Mouse (Mus musculus): ENCODE data around the gene Setd5. TPM values are rescaled to one million over a fixed set of nuclear protein-coding genes. Genes with fewer than 3 reads are reported as not detected.

Gene Setd5
- polyA plus RNA-seq, 2 experiments: 11.8 to 14.1 TPM

DNA sequence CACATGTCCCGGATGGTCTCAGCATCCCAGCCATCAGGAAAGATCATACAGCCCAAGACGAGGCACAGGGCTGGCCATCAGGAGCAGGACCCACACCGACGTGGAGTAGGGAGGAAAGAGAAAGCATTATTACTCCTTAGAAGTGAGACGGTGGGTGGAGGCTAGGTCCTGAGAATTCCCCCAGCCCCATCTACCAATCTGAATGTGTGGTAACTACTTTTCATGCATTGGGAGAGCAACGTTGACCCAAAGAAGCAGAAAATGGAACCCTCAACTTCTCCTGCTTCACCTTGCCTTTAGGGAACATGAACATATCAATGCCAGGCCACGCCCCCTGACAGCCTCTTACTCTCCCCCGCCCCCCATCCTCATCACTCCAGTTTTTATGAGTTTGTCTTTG, 99.4 kb downstream of the Setd5 start:
- H3K27ac ChIP-seq: no peak overlapping the region
- H3K27me3 ChIP-seq (ENCODE audit: control insufficient read depth, insufficient read depth, low read length): no peaks in the 10 kb centered on the region
- H3K4me1 ChIP-seq (replicated peaks; ENCODE audit: control insufficient read depth in 2 of 2, insufficient read depth in 2 of 2, low read length in 1 of 2): no peaks in the 10 kb centered on the region
- no peak overlapping the region for H3K9ac ChIP-seq (replicated peaks)
- 70% methylated on average over 8 of the region's 8 CpGs for WGBS (ENCODE audit: insufficient replicate concordance)
- TF ChIP-seq EP300 (IDR thresholded peaks at IDR 0.05; ENCODE audit: low read depth) (no peak), CTCF (IDR thresholded peaks at IDR 0.05; ENCODE audit: low read depth) (no peak)
- no peak overlapping the region for H3K4me3 ChIP-seq (ENCODE audit: insufficient read depth in 1 of 2, low read depth in 2 of 2, low read length in 2 of 2)
- no peaks in the 10 kb centered on the region for H3K36me3 ChIP-seq (replicated peaks; ENCODE audit: control insufficient read depth, insufficient read depth, low read depth)
- ATAC-seq (ENCODE audit: insufficient read depth): no peak
- no peak overlapping the region for H3K4me2 ChIP-seq (ENCODE audit: low read depth)
- DNase-seq (ENCODE audit: low read depth in 3 of 3, low spot score in 3 of 3): no peak
- H3K9me3 ChIP-seq (ENCODE audit: control insufficient read depth, low read length): no peaks in the 10 kb centered on the region

DNA sequence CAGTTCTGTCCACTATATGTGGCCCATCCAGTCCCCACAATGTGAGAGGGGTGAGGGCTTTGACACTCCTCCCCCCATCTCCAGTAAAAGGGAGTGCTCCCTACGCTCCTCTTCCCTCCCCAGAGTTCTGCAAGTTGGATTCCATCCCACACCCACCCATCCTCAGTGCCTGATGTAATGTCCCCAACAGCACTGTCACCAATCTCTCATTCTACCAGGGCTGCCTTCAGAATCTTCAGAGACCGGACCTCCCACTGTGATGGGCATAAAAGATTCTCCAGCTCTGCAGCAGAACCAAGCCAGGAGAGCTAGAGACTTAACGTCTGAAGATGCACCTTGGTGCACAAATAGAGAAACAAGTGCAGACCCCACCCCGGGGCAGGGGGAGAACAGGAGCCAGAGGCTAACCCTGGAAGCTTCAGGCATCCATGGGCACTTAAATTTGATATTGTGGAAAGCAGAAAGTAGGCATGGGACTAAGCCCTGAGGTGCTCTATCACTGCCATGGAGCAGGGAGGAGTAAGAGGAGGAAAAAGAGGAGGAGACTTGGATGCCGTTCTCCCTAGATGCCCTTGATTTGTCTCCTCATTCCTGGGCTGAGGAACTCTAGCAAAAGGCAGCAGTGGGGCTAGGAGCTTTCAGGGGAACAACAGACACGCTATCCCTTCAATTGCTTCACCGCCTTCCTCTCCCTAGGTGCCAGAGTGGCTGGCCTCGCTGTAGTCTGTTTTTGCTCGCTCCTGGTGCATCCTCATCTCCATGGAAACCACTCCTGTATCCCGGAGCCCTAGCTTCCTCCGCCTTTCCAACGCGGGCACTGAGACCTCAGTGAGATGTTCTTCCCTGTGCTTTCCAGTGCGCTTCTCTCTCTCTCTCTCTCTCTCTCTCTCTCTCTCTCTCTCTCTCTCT, 101.4 kb downstream of the Setd5 start:
- Histone ChIP-seq H3K4me3 (ENCODE audit: insufficient read depth in 1 of 2, low read depth in 2 of 2, low read length in 2 of 2) (no peak overlapping the region), H3K27ac (no peak overlapping the region), H3K9me3 (ENCODE audit: control insufficient read depth, low read length) (no peaks in the 10 kb centered on the region), H3K27me3 (ENCODE audit: control insufficient read depth, insufficient read depth, low read length) (no peaks in the 10 kb centered on the region), H3K9ac (replicated peaks) (no peak overlapping the region), H3K36me3 (replicated peaks; ENCODE audit: control insufficient read depth, insufficient read depth, low read depth) (no peaks in the 10 kb centered on the region), H3K4me1 (replicated peaks; ENCODE audit: control insufficient read depth in 2 of 2, insufficient read depth in 2 of 2, low read length in 1 of 2) (no peaks in the 10 kb centered on the region), H3K4me2 (ENCODE audit: low read depth) (no peak overlapping the region)
- TF ChIP-seq CTCF (IDR thresholded peaks at IDR 0.05; ENCODE audit: low read depth): no peak
- no peak for TF ChIP-seq EP300 (IDR thresholded peaks at IDR 0.05; ENCODE audit: low read depth)
- 19% methylated on average over 14 of the region's 14 CpGs for WGBS (ENCODE audit: insufficient replicate concordance)
- DNase-seq (ENCODE audit: low read depth in 3 of 3, low spot score in 3 of 3): no peak
- ATAC-seq (ENCODE audit: insufficient read depth): no peak

DNA sequence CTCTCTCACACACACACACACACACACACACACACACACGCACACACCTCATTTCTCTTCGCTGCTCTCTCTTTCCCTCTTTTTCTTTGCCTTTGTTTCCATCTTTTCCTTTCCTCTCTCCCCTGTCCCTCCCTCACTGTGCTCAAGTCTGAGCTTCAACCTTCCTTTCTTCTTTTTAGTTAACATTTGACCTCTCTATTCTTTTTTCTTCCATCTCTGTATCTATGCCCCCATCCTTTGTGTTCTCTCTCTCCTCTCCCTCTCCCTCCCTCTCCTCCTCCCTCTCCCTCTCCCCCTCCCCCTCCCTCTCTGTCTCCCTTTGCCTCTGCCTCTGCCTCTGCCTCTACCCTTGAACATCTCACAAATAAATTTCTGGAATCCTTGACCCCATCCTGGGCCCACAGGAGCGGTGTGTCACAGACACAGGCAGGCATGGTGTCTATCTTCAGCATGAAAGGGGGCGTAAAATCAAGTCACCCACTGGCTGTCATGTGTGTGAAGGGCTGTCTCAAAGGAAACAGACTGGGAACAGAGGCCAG, 102.1 kb downstream of the Setd5 start:
- no peaks in the 10 kb centered on the region for H3K4me1 ChIP-seq (replicated peaks; ENCODE audit: control insufficient read depth in 2 of 2, insufficient read depth in 2 of 2, low read length in 1 of 2)
- no peak overlapping the region for H3K9ac ChIP-seq (replicated peaks)
- H3K27ac ChIP-seq: no peak overlapping the region
- no peak for ATAC-seq (ENCODE audit: insufficient read depth)
- H3K9me3 ChIP-seq (ENCODE audit: control insufficient read depth, low read length): no peaks in the 10 kb centered on the region
- no peaks in the 10 kb centered on the region for H3K27me3 ChIP-seq (ENCODE audit: control insufficient read depth, insufficient read depth, low read length)
- TF ChIP-seq CTCF (IDR thresholded peaks at IDR 0.05; ENCODE audit: low read depth) (no peak), EP300 (IDR thresholded peaks at IDR 0.05; ENCODE audit: low read depth) (no peak)
- H3K4me2 ChIP-seq (ENCODE audit: low read depth): no peak overlapping the region
- 38% methylated on average over 4 of the region's 4 CpGs for WGBS (ENCODE audit: insufficient replicate concordance)
- DNase-seq (ENCODE audit: low read depth in 3 of 3, low spot score in 3 of 3): no peak
- no peak overlapping the region for H3K4me3 ChIP-seq (ENCODE audit: insufficient read depth in 1 of 2, low read depth in 2 of 2, low read length in 2 of 2)
- H3K36me3 ChIP-seq (replicated peaks; ENCODE audit: control insufficient read depth, insufficient read depth, low read depth): no peaks in the 10 kb centered on the region

DNA sequence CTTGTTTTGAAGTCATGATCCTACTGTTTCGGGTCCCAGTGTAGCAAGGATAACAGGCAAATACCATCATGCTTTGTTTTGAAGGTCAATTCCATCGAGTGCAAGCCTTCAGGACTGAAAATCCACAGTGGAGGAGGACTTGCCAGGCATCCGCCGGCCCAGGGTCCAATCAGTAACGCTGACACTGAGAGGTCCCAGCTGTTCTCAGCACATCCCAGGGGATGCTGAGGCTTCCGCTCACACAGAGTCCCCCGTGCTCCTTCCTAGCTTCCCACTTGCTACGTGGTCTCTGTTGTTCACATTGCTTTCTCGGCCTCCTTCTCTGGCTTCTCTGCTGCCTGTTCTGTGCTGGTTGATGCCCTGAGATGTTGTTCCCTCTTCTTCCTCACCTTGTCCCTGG, 107.0 kb downstream of the Setd5 start:
- Histone ChIP-seq H3K27ac (no peak overlapping the region), H3K9ac (replicated peaks) (no peak overlapping the region), H3K4me1 (replicated peaks; ENCODE audit: control insufficient read depth in 2 of 2, insufficient read depth in 2 of 2, low read length in 1 of 2) (no peaks in the 10 kb centered on the region), H3K27me3 (ENCODE audit: control insufficient read depth, insufficient read depth, low read length) (no peaks in the 10 kb centered on the region), H3K36me3 (replicated peaks; ENCODE audit: control insufficient read depth, insufficient read depth, low read depth) (no peaks in the 10 kb centered on the region), H3K4me3 (ENCODE audit: insufficient read depth in 1 of 2, low read depth in 2 of 2, low read length in 2 of 2) (no peak overlapping the region), H3K4me2 (ENCODE audit: low read depth) (no peak overlapping the region), H3K9me3 (ENCODE audit: control insufficient read depth, low read length) (no peaks in the 10 kb centered on the region)
- TF ChIP-seq CTCF (IDR thresholded peaks at IDR 0.05; ENCODE audit: low read depth) (no peak), EP300 (IDR thresholded peaks at IDR 0.05; ENCODE audit: low read depth) (no peak)
- ATAC-seq (ENCODE audit: insufficient read depth): no peak
- DNase-seq (ENCODE audit: low read depth in 3 of 3, low spot score in 3 of 3): no peak
- WGBS (ENCODE audit: insufficient replicate concordance): 62% methylated on average over 9 of the region's 9 CpGs

DNA sequence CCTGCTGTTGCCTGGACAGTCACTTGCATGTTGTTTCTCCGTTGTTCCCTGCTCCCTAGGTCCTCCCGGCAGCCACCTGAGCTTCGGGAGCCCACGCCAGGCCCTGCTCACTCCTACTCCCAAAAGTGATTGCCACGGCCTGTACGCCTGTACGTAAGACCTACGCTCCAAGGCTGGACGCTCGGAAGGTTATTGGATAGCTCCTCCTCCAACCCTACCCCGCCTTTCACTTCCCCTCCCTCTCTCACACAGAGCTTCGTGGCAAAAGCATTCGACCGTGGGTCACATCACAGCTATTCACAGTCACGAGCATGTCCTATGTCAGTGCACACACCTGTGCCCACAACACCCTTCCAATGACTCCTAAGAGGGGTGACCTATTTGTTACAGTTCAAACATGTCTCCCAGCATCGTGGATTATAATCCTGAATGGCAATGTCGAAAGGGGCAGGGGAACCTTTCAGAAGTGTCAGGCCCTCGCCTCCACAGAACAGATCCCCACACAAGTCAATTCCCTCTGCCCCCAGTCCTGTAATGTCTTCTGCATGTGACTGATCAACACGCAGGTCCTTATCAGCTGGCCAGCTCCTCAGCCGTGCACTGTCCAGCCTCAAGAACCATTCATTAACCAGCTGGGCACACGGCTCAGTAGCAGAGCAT, 107.8 kb downstream of the Setd5 start:
- no peak overlapping the region for H3K4me2 ChIP-seq (ENCODE audit: low read depth)
- TF ChIP-seq CTCF (IDR thresholded peaks at IDR 0.05; ENCODE audit: low read depth): no peak
- no peak for TF ChIP-seq EP300 (IDR thresholded peaks at IDR 0.05; ENCODE audit: low read depth)
- H3K9me3 ChIP-seq (ENCODE audit: control insufficient read depth, low read length): no peaks in the 10 kb centered on the region
- H3K27ac ChIP-seq: no peak overlapping the region
- H3K27me3 ChIP-seq (ENCODE audit: control insufficient read depth, insufficient read depth, low read length): no peaks in the 10 kb centered on the region
- no peaks in the 10 kb centered on the region for H3K36me3 ChIP-seq (replicated peaks; ENCODE audit: control insufficient read depth, insufficient read depth, low read depth)
- H3K4me3 ChIP-seq (ENCODE audit: insufficient read depth in 1 of 2, low read depth in 2 of 2, low read length in 2 of 2): no peak overlapping the region
- DNase-seq (ENCODE audit: low read depth in 3 of 3, low spot score in 3 of 3): no peak
- no peaks in the 10 kb centered on the region for H3K4me1 ChIP-seq (replicated peaks; ENCODE audit: control insufficient read depth in 2 of 2, insufficient read depth in 2 of 2, low read length in 1 of 2)
- no peak for ATAC-seq (ENCODE audit: insufficient read depth)
- no peak overlapping the region for H3K9ac ChIP-seq (replicated peaks)
- 60% methylated on average over 21 of the region's 21 CpGs for WGBS (ENCODE audit: insufficient replicate concordance)

Data from liver, embryonic 14.5 days (tissue).